Mouse (Mus musculus) embryonic facial prominence, embryonic 14.5 days (tissue): ENCODE measurements around the gene Mug2. TPM values are rescaled to one million over a fixed set of nuclear protein-coding genes. Genes with fewer than 3 reads are reported as not detected.
"Not testable (repeated sequence)": the region's sequence is repeated elsewhere in the genome, so short reads cannot be mapped to it uniquely, and the experiment has no call there.

Experiments
- ATAC-seq: fragments of 200-750 bp; cut with Nextera tagmentation; 2 replicates; pipeline ENCODE4 v1.8.0; 2017; ENCODE audit warnings: low read depth, moderate number of reproducible peaks, moderate TSS enrichment
- DNase-seq: peaks from one replicate; pipeline ENCODE4 v3.0.0-alpha.2; 2015; ENCODE audit warnings: low spot score
- H3K27ac ChIP-seq: fragments of 300-500 bp; sonication (generic); replicated peaks from 2 replicates; pipeline ENCODE4 v1.5.1; 2014; ENCODE audit warnings: low read depth, mild to moderate bottlenecking, low read length, moderate library complexity
- H3K27me3 ChIP-seq: fragments of 300-500 bp; sonication (generic); replicated peaks from 2 replicates; pipeline ENCODE4 v1.6.1; 2014; ENCODE audit warnings: low read length; ENCODE audit not compliant: control insufficient read depth, insufficient read depth
- H3K36me3 ChIP-seq: fragments of 300-500 bp; sonication (generic); 2 replicates; pipeline ENCODE4 v1.6.1; 2014; ENCODE audit warnings: low read length, mixed read lengths; ENCODE audit not compliant: control insufficient read depth, insufficient read depth
- H3K4me1 ChIP-seq: fragments of 300-500 bp; sonication (generic); 2 replicates; pipeline ENCODE4 v1.6.1; 2014; ENCODE audit warnings: antibody characterized with exemption, low read length; ENCODE audit not compliant: control insufficient read depth, insufficient read depth
- H3K4me2 ChIP-seq: fragments of 300-500 bp; sonication (generic); 2 replicates; pipeline ENCODE4 v1.6.1; 2014; ENCODE audit warnings: low read depth, mild to moderate bottlenecking, low read length, moderate library complexity, mixed read lengths
- H3K4me3 ChIP-seq: fragments of 300-500 bp; sonication (generic); 2 replicates; pipeline ENCODE4 v1.5.1; 2014; ENCODE audit warnings: low read depth, mild to moderate bottlenecking, low read length
- H3K9ac ChIP-seq: fragments of 300-500 bp; sonication (generic); 2 replicates; pipeline ENCODE4 v1.6.1; 2014; ENCODE audit warnings: low read depth, mild to moderate bottlenecking, low read length, moderate library complexity, mixed read lengths
- H3K9me3 ChIP-seq: fragments of 300-500 bp; sonication (generic); 2 replicates; pipeline ENCODE4 v1.6.1; 2016; ENCODE audit warnings: low read length; ENCODE audit not compliant: control insufficient read depth
- WGBS: fragments of 180-500 bp; shearing (Covaris S2); extraction: QIAGEN DNeasy Blood & Tissue Kit; methylation state at CpG from one replicate; pipeline ENCODE4 v1.1.7; 2014; 5-methylcytosine and 5-hydroxymethylcytosine counted together
- polyA plus RNA-seq: library from polyadenylated mRNA; unstranded; fragments of >200 nt; fragmentation: Nextera tagmentation; extraction: Ambion mirVana; gene quantifications from 2 replicates; pipeline ENCODE4 v1.2.1, GENCODE M21; 2014

Gene Mug2
- polyA plus RNA-seq = not detected in 2 replicates

DNA sequence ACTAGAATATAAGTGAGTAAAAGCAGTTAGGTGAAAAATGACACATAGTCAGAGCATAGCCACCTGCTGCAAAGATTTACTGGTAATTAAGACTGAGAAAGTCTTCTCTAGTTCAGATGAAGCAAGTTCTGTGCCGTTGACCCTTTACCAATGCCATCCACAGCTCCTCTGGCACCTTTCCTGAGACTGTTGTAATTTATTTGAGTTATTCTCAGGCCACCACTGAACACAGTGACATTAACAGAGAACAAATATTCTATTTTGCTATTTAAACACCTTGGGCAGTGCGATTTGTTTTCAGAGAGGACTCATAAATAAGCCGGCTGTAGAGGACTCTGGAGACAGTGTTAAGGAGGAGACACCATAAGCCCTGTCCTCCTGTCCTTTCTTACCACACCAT, at the start of gene Mug2:
Mug2 (plus strand) TSS at position 301 of the 400 bp plus-strand sequence.
- not testable (repeated sequence) for ATAC-seq, H3K27me3 ChIP-seq, DNase-seq, H3K27ac ChIP-seq, H3K4me1 ChIP-seq, H3K4me2 ChIP-seq, H3K4me3 ChIP-seq, H3K9me3 ChIP-seq, H3K36me3 ChIP-seq, H3K9ac ChIP-seq
- no CpG with 5 or more reads among the region's 3 CpGs for WGBS

DNA sequence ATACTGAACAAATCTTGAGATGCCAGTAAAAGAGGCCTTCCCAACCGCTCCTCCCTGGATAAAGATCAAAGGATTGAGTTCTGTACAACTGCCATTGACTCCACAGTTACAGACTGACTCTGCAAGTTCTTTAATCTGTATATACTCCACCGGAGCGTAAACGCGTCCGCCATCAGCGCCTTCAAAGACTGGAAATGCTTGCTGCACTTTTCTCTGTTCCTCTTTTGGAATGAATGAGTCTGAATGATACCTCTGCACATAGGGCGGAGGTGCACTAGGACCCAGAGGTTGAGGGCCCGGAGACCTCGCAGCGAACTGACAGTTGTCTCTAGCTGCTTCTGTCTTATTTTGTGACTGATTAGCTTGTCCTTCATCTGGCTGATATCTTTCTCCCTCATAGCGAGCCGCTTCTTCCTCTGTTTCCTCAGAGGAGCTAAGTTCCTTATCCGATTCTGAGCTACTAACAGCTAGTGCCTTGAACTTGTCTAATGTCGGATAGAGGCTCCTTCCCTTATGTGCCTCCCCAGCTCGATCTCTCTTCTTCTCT, 48.7 kb upstream of the Mug2 start:
- WGBS = 91% methylated on average over 16 of the region's 16 CpGs
- not testable (repeated sequence) for H3K4me2 ChIP-seq, ATAC-seq, H3K4me3 ChIP-seq, DNase-seq, H3K9ac ChIP-seq, H3K9me3 ChIP-seq, H3K27me3 ChIP-seq, H3K27ac ChIP-seq, H3K4me1 ChIP-seq, H3K36me3 ChIP-seq

- H3K9ac ChIP-seq = no peak overlapping the region
- H3K4me3 ChIP-seq = no peak overlapping the region
- H3K4me1 ChIP-seq = no peaks in the 10 kb centered on the region
- H3K27me3 ChIP-seq = no peaks in the 10 kb centered on the region
- no peaks in the 10 kb centered on the region for H3K36me3 ChIP-seq
- no peaks in the 10 kb centered on the region for H3K9me3 ChIP-seq
- 81% methylated on average over 7 of the region's 7 CpGs for WGBS
- H3K4me2 ChIP-seq = no peak overlapping the region
- no peak for DNase-seq
- no peak for ATAC-seq
- no peak overlapping the region for H3K27ac ChIP-seq
These were observed 30.9 kb upstream of the Mug2 start for GRCm38 (mm10) chr6:121975701-121976100.

- Histone ChIP-seq H3K27ac (no peak overlapping the region), H3K36me3 (no peaks in the 10 kb centered on the region), H3K27me3 (no peaks in the 10 kb centered on the region), H3K4me1 (no peaks in the 10 kb centered on the region), H3K4me3 (no peak overlapping the region), H3K4me2 (no peak overlapping the region), H3K9me3 (no peaks in the 10 kb centered on the region), H3K9ac (no peak overlapping the region)
- 74% methylated on average over 4 of the region's 4 CpGs for WGBS
- no peak for ATAC-seq
- DNase-seq = no peak
These were observed 94.3 kb downstream of the Mug2 start for GRCm38 (mm10) chr6:122100904-122101303.

- Histone ChIP-seq H3K27me3 (no peaks in the 10 kb centered on the region), H3K9ac (no peak overlapping the region), H3K36me3 (no peaks in the 10 kb centered on the region), H3K4me2 (no peak overlapping the region), H3K27ac (no peak overlapping the region), H3K4me3 (no peak overlapping the region), H3K9me3 (no peaks in the 10 kb centered on the region), H3K4me1 (no peaks in the 10 kb centered on the region)
- no peak for ATAC-seq
- no peak for DNase-seq
- WGBS = 79% methylated on average over 1 of the region's 1 CpGs
These were observed 95.1 kb downstream of the Mug2 start for GRCm38 (mm10) chr6:122101671-122102070.

DNA sequence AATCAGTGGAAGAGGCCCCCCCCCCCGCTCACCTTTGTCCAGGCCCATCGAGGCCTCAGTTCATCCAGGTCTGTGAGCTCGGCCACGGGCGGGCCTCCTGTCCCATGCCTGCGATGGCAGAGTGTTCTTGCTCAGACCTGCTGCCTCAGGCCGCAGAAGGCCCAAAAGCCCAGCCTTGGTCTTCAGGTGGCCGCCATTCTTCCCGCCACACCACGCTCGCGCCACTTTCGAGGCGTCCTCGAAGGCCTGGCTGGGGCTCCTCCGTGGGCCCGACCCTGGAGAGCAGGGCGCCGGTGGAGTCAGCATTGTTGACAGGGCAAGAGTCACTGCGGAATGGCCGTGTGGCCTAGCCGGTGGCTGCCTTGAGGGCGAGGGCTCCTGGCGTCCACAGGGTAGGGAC, 110.4 kb downstream of the Mug2 start:
- Histone ChIP-seq H3K4me3 (no peak overlapping the region), H3K27ac (no peak overlapping the region), H3K27me3 (no peaks in the 10 kb centered on the region), H3K9me3 (no peaks in the 10 kb centered on the region), H3K36me3 (no peaks in the 10 kb centered on the region), H3K4me1 (no peaks in the 10 kb centered on the region), H3K9ac (no peak overlapping the region), H3K4me2 (no peak overlapping the region)
- no peak for DNase-seq
- no peak for ATAC-seq
- WGBS = 96% methylated on average over 19 of the region's 24 CpGs

DNA sequence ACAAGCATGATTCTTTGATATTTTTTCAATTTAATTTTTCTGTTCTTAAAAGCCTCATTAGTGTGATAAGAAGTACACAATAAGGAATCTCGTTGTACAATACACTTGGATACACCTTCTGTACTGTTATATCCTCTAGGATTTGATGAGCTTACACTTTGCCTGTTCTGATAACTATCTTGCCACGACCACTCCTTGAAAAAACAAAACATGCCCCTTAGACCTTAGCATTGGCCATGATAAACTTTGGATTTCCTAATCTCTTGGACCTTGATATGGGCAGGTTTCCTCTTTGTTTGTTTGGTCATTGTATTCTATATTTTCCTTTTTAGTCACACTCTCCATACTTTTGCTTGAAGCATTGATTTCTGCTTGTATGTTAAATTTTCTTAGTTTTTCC, 123.0 kb downstream of the Mug2 start:
- WGBS = 47% methylated on average over 2 of the region's 2 CpGs
- no peaks in the 10 kb centered on the region for H3K27me3 ChIP-seq
- no peak overlapping the region for H3K4me2 ChIP-seq
- H3K4me3 ChIP-seq = no peak overlapping the region
- H3K27ac ChIP-seq = no peak overlapping the region
- no peak for ATAC-seq
- DNase-seq = no peak
- H3K4me1 ChIP-seq = no peaks in the 10 kb centered on the region
- H3K36me3 ChIP-seq = no peaks in the 10 kb centered on the region
- no peaks in the 10 kb centered on the region for H3K9me3 ChIP-seq
- H3K9ac ChIP-seq = no peak overlapping the region

Other genes starting within 250 kb of the Mug2 start
- not detected in 2 replicates for gene Mug1, start 168.2 kb upstream of the Mug2 start, polyA plus RNA-seq